Mouse (Mus musculus) neutrophil, adult 83 days (primary cell): ENCODE measurements around the gene Spats2l. TPM values are rescaled to one million over a fixed set of nuclear protein-coding genes. Genes with fewer than 3 reads are reported as not detected.

Source experiments
- total RNA-seq, 2 experiments: library from RNA; stranded (reverse); gene quantifications; one replicate each; pipeline ENCODE4 v1.2.4; 2023

Spats2l gene
- total RNA-seq, result not detected

DNA sequence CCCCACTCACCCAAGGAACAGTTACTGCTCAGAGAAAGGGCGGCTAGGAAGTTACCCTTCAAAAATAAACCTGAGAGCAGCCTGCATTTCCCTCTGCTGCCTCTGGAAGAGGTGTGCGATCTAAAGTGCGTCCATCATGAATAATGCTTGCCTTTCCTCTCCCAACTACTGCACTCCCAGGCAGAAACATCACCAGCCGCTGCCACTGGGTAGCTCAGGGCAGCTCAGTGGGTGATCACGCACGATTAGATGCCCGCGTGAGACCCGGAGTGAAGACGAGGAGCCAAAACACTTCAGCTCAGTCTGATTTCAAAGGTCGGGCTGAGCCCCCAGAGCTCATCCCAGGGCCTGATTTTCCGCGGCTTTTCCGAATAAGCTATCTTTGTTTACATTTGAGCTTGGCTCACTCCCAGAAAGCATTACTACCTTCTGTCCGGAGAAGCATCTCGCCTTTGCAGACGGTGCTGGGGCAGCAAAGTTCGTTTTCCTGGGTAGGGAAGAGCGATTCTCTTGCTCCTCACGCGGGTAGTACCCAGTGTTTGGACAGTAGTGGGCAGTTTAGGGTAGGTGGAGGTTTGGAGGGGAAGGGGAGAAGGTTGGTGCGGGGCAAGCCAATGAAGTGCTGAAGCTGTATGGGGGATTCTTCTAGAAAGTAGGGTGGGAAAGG lies at the start of gene Spats2l:
Gene Spats2l, plus strand, starts transcription at position 162 of the 667 bp plus-strand sequence.

GRCm38 (mm10) chr1:57995432-57996132 lies 221.6 kb downstream of the Spats2l start, which contains the start of gene Sgo2a:
TSS of gene Sgo2a (plus strand) at chr1:57995971.

Other genes with a start within 250 kb of the Spats2l start
- 10 to 100 TPM; 18.6 to 20.9 TPM for gene Sgo2a, start 221.8 kb downstream of the Spats2l start, total RNA-seq
- 10 to 100 TPM; 13.1 to 13.4 TPM for gene Kctd18, start 244.8 kb downstream of the Spats2l start, total RNA-seq